Mouse (Mus musculus) G1E-ER4 (cell line): ENCODE results near the gene Slc15a1. TPM values are rescaled to one million over a fixed set of nuclear protein-coding genes. Genes with fewer than 3 reads are reported as not detected.

Experiments
- GATA1 ChIP-seq: IDR thresholded peaks from one replicate; pipeline ENCODE4 v1.8.0; 2012; ENCODE audit warnings: low read length, inconsistent platforms
- polyA plus RNA-seq: library from polyadenylated mRNA; stranded (reverse); fragments of >175 nt; gene quantifications from 2 replicates; pipeline ENCODE4 v1.2.3, GENCODE M21; 2012

The Slc15a1 gene
- polyA plus RNA-seq, result not detected in 2 replicates

- TF ChIP-seq GATA1, result no peak
These were observed at the start of gene Slc15a1 for GRCm38 (mm10) chr14:121504781-121505484. Slc15a1 (minus strand) TSS chr14:121505252.

- TF ChIP-seq GATA1, result no peak
These were observed 48.7 kb upstream of the Slc15a1 start for GRCm38 (mm10) chr14:121553785-121554184.

- TF ChIP-seq GATA1, result no peak
These were observed 47.5 kb upstream of the Slc15a1 start for GRCm38 (mm10) chr14:121552586-121552985.

DNA sequence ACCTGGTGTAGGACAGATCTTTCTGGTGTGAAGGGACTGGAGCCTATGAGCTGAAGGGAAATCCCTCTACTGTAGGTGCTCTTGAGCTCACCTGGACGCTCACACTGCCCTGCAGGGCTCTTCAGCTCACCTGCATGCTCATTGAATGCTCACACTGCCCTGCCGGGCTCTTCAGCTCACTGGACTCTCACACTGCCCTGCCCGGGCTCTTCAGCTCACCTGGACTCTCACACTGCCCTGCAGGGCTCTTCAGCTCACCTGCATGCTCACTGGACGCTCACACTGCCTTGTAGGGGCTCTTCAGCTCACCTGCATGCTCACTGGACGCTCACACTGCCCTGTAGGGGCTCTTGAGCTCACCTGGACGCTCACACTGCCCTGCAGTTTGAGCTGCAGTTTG, 44.8 kb upstream of the Slc15a1 start:
- TF ChIP-seq GATA1, result no peak

DNA sequence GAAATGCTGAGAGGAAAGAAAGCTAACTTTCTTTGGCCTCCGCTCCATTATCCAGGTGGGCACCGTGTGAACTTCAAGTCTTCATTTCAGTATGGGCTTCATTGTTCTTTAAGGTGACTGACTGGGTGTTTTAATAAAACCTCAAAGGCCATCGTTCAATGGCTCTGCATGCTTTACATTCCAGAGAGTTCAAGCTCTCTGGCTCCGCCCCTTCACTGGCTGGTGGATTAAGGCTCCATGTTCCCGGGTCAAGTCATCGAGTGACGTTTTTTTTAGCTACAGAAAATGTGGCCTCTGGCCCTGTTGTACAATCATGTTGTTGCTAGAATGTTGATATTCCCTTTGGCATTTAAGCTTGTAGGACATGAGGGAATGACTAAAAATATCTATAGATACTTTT, 42.7 kb upstream of the Slc15a1 start:
- no peak for TF ChIP-seq GATA1

GRCm38 (mm10) chr14:121546621-121547020, 41.6 kb upstream of the Slc15a1 start:
- TF ChIP-seq GATA1, result no peak

DNA sequence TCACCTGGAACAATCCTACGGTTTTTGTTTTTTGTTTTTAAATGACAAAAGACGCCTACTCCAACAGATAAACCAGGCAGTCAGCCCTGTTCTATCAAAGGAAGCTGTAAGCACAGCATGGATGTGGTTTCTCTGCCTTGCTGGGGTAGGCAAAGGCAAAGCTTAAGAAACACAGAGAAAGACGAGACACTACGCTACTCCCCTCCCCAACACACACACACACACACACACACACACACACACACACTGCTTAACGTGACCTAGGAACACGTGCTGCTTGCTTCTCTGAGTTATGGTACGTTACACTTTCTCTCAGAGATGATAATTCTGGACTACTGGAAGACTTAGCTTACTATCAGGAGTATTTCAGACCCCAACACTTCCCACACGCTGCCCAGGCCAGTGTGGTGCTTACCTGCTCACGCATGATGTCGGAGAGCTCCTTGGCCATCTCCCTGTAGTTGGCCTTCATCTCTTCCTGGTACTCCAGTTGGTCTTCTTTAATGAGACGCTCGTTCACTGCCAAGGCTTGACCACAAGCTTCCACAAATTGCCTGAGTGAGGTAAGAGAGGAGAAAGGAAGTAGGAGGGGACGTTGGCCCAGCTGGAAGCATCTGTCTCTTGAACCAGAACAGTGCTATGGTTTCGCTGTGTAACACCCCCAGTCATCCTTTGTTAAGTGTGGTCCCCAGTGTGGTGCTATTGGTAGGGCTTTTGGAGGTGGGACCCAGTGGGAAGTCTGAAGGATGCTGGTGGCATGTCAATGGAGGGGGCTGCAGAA, 40.7 kb upstream of the Slc15a1 start:
- TF ChIP-seq GATA1, result no peak

- TF ChIP-seq GATA1, result no peak
These were observed 36.2 kb upstream of the Slc15a1 start for GRCm38 (mm10) chr14:121541262-121541661.

GRCm38 (mm10) chr14:121534501-121534900, 29.4 kb upstream of the Slc15a1 start:
- no peak for TF ChIP-seq GATA1

GRCm38 (mm10) chr14:121530853-121531252, 25.8 kb upstream of the Slc15a1 start:
- TF ChIP-seq GATA1, result no peak

DNA sequence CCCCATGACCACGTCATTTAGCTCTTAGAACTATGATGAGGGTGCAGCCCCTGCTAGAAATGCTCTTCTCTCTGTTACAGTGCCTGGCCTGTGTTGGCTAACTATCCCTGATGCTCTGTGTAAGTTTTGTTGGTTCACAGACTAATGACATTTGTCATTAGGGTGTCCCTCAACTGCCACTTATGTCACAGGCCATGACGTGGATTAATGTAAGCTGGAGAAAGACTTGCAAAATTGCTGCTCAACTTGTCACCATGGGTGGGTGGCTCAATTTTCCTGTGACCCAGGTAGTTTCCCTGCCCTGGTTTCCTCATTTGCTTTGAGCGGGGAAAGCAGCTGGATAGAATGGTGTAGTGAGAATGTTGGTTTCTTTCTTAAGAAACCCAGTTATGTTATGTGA, 22.8 kb upstream of the Slc15a1 start:
- no peak for TF ChIP-seq GATA1

GRCm38 (mm10) chr14:121527201-121527600, 22.1 kb upstream of the Slc15a1 start:
- TF ChIP-seq GATA1, result no peak

DNA sequence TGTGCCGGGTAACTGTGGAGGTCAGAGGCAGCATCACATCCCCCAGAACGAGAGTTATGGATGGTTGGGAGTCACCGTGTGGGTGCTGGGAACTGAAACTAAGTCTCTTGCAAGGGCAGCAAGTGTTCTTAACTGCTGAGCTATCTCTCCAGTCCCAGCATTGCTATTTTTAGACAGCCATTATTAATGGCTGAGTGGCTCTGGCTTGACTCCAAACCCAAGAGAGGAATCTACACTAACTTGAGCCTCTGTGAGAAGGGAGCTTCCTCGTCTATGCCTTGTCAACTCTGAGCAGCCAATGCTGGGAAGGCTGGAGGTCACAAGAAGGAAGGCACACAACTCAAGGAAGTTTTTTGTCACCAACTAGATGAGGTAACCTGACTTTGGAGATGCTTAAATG, 16.7 kb upstream of the Slc15a1 start:
- no peak for TF ChIP-seq GATA1

GRCm38 (mm10) chr14:121516881-121517280, 11.8 kb upstream of the Slc15a1 start:
- no peak for TF ChIP-seq GATA1

DNA sequence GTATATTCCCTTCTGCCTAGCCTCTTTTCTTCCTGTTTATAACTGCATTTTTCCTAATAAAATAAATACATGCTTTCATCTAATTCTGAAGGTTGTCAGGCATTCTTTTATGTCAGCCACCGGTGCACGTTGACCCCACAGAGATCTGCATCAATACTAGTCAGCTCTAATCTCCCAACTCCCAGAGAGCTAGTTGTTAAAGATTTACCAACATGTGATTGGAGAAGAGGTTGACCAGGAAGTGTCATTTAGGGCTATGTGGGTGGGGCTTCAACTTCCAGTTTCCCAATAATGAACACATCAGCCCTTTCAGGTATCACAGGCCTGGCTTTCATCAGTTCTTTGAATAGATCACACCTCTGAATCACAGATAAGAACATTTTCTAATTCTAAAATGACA, 3.9 kb upstream of the Slc15a1 start:
- TF ChIP-seq GATA1, result no peak

GRCm38 (mm10) chr14:121506336-121506735, 1.3 kb upstream of the Slc15a1 start:
- TF ChIP-seq GATA1, result no peak

GRCm38 (mm10) chr14:121505485-121505860, 421 bp upstream of the Slc15a1 start:
- no peak for TF ChIP-seq GATA1

- TF ChIP-seq GATA1, result no peak
These were observed 4.5 kb downstream of the Slc15a1 start for GRCm38 (mm10) chr14:121500577-121500976.
